Mouse (Mus musculus): Measurements from ENCODE around the gene Smg6. TPM values are rescaled to one million over a fixed set of nuclear protein-coding genes. Genes with fewer than 3 reads are reported as not detected.

Smg6 gene
- polyA plus RNA-seq, 1 experiment from 2014 or later: 17.8 TPM

- peaks cover 13% of the 10 kb centered on the region for H3K4me1 ChIP-seq
- 92% methylated on average over 5 of the region's 5 CpGs for WGBS
- H3K4me3 ChIP-seq: no peak overlapping the region
- H3K9me3 ChIP-seq (replicated peaks): no peaks in the 10 kb centered on the region
- H3K36me3 ChIP-seq: peaks cover 82% of the 10 kb centered on the region
- no peak for DNase-seq (ENCODE audit: low spot score)
- no peak overlapping the region for H3K27ac ChIP-seq (replicated peaks)
- H3K27me3 ChIP-seq (ENCODE audit: low read depth, poor library complexity, severe bottlenecking): no peaks in the 10 kb centered on the region
These were observed 23.2 kb upstream of the Smg6 start for GRCm38 (mm10) chr11:74902416-74902815.

- H3K27me3 ChIP-seq (ENCODE audit: low read depth, poor library complexity, severe bottlenecking): no peaks in the 10 kb centered on the region
- H3K4me1 ChIP-seq: no peaks in the 10 kb centered on the region
- no peaks in the 10 kb centered on the region for H3K9me3 ChIP-seq (replicated peaks)
- no peak for DNase-seq (ENCODE audit: low spot score)
- H3K4me3 ChIP-seq: no peak overlapping the region
- H3K36me3 ChIP-seq: peaks cover 78% of the 10 kb centered on the region
- WGBS: 96% methylated on average over 6 of the region's 6 CpGs
- no peak overlapping the region for H3K27ac ChIP-seq (replicated peaks)
These were observed 17.8 kb upstream of the Smg6 start for GRCm38 (mm10) chr11:74907850-74908249.

GRCm38 (mm10) chr11:74908618-74909399, 16.8 kb upstream of the Smg6 start:
- Histone ChIP-seq H3K4me3 (no peak overlapping the region), H3K27ac (replicated peaks) (no peak overlapping the region), H3K4me1 (no peaks in the 10 kb centered on the region), H3K36me3 (peaks cover 68% of the 10 kb centered on the region), H3K9me3 (replicated peaks) (no peaks in the 10 kb centered on the region), H3K27me3 (ENCODE audit: low read depth, poor library complexity, severe bottlenecking) (no peaks in the 10 kb centered on the region)
- 87% methylated on average over 12 of the region's 12 CpGs for WGBS
- DNase-seq (ENCODE audit: low spot score): no peak

GRCm38 (mm10) chr11:74909978-74910377, 15.6 kb upstream of the Smg6 start:
- no peak overlapping the region for H3K4me3 ChIP-seq
- H3K36me3 ChIP-seq: peaks cover 57% of the 10 kb centered on the region
- H3K9me3 ChIP-seq (replicated peaks): no peaks in the 10 kb centered on the region
- no peaks in the 10 kb centered on the region for H3K4me1 ChIP-seq
- WGBS: 93% methylated on average over 4 of the region's 4 CpGs
- DNase-seq (ENCODE audit: low spot score): no peak
- H3K27ac ChIP-seq (replicated peaks): no peak overlapping the region
- H3K27me3 ChIP-seq (ENCODE audit: low read depth, poor library complexity, severe bottlenecking): no peaks in the 10 kb centered on the region

GRCm38 (mm10) chr11:74912492-74912891, 13.1 kb upstream of the Smg6 start:
- 91% methylated on average over 3 of the region's 3 CpGs for WGBS
- H3K27me3 ChIP-seq (ENCODE audit: low read depth, poor library complexity, severe bottlenecking): no peaks in the 10 kb centered on the region
- no peaks in the 10 kb centered on the region for H3K4me1 ChIP-seq
- H3K9me3 ChIP-seq (replicated peaks): no peaks in the 10 kb centered on the region
- H3K27ac ChIP-seq (replicated peaks): no peak overlapping the region
- H3K4me3 ChIP-seq: no peak overlapping the region
- H3K36me3 ChIP-seq: peaks cover 39% of the 10 kb centered on the region
- no peak for DNase-seq (ENCODE audit: low spot score)

- Histone ChIP-seq H3K9me3 (replicated peaks) (no peaks in the 10 kb centered on the region), H3K36me3 (peaks cover 28% of the 10 kb centered on the region), H3K27ac (replicated peaks) (no peak overlapping the region), H3K4me3 (no peak overlapping the region), H3K27me3 (ENCODE audit: low read depth, poor library complexity, severe bottlenecking) (no peaks in the 10 kb centered on the region), H3K4me1 (no peaks in the 10 kb centered on the region)
- 88% methylated on average over 6 of the region's 6 CpGs for WGBS
- DNase-seq (ENCODE audit: low spot score): no peak
These were observed 6.4 kb upstream of the Smg6 start for GRCm38 (mm10) chr11:74919249-74919648.

- Histone ChIP-seq H3K9me3 (replicated peaks) (no peaks in the 10 kb centered on the region), H3K4me3 (0 out of 2 replicates have a peak overlapping the region, but pooled peaks have one; percentile 97)
- WGBS: 56% methylated on average over 4 of the region's 4 CpGs
These were observed 1.5 kb upstream of the Smg6 start for GRCm38 (mm10) chr11:74924149-74924548.

GRCm38 (mm10) chr11:74926388-74927005, 874 bp downstream of the Smg6 start:
- peaks cover 26% of the 10 kb centered on the region for H3K36me3 ChIP-seq
- H3K27ac ChIP-seq (replicated peaks): peak overlapping the region; percentile 97
- peak overlapping the region; percentile 97 for H3K4me3 ChIP-seq
- H3K27me3 ChIP-seq (ENCODE audit: low read depth, poor library complexity, severe bottlenecking): no peaks in the 10 kb centered on the region
- H3K9me3 ChIP-seq (replicated peaks): no peaks in the 10 kb centered on the region
- WGBS: 10% methylated on average over 11 of the region's 11 CpGs
- H3K4me1 ChIP-seq: peaks cover 18% of the 10 kb centered on the region
- DNase-seq (ENCODE audit: low spot score): no peak

More at GRCm38 (mm10) chr11:74924149-74924548, 1.5 kb upstream of the Smg6 start:
- Histone ChIP-seq H3K36me3 (peaks cover 7% of the 10 kb centered on the region), H3K27ac (replicated peaks) (no peak overlapping the region), H3K27me3 (ENCODE audit: low read depth, poor library complexity, severe bottlenecking) (no peaks in the 10 kb centered on the region), H3K4me1 (peaks cover 18% of the 10 kb centered on the region)
- peak; percentile 20 for DNase-seq (ENCODE audit: low spot score)

GRCm38 (mm10) chr11:74927236-74927725, 1.7 kb downstream of the Smg6 start:
- Histone ChIP-seq H3K4me3 (peak overlapping the region; percentile 97; the same call in 1 of the 2 replicates), H3K4me1 (peaks cover 18% of the 10 kb centered on the region), H3K27ac (replicated peaks) (no peak overlapping the region), H3K9me3 (replicated peaks) (no peaks in the 10 kb centered on the region), H3K36me3 (peaks cover 34% of the 10 kb centered on the region), H3K27me3 (ENCODE audit: low read depth, poor library complexity, severe bottlenecking) (no peaks in the 10 kb centered on the region)
- DNase-seq (ENCODE audit: low spot score): no peak
- WGBS: 95% methylated on average over 2 of the region's 2 CpGs

GRCm38 (mm10) chr11:74929111-74929510, 3.5 kb downstream of the Smg6 start:
- DNase-seq (ENCODE audit: low spot score): no peak

GRCm38 (mm10) chr11:74930391-74930790, 4.8 kb downstream of the Smg6 start:
- no peak for DNase-seq (ENCODE audit: low spot score)
- Histone ChIP-seq H3K4me3 (no peak overlapping the region), H3K27ac (replicated peaks) (no peak overlapping the region), H3K27me3 (ENCODE audit: low read depth, poor library complexity, severe bottlenecking) (no peaks in the 10 kb centered on the region), H3K9me3 (replicated peaks) (no peaks in the 10 kb centered on the region), H3K36me3 (peaks cover 65% of the 10 kb centered on the region), H3K4me1 (peaks cover 11% of the 10 kb centered on the region)
- 94% methylated on average over 7 of the region's 7 CpGs for WGBS

More at GRCm38 (mm10) chr11:74929111-74929510, 3.5 kb downstream of the Smg6 start:
- Histone ChIP-seq H3K9me3 (replicated peaks) (no peaks in the 10 kb centered on the region), H3K27ac (replicated peaks) (no peak overlapping the region), H3K27me3 (ENCODE audit: low read depth, poor library complexity, severe bottlenecking) (no peaks in the 10 kb centered on the region), H3K4me1 (peaks cover 18% of the 10 kb centered on the region), H3K36me3 (peaks cover 52% of the 10 kb centered on the region), H3K4me3 (no peak overlapping the region)
- WGBS: 95% methylated on average over 4 of the region's 4 CpGs

- Histone ChIP-seq H3K4me1 (no peaks in the 10 kb centered on the region), H3K4me3 (no peak overlapping the region), H3K9me3 (replicated peaks) (no peaks in the 10 kb centered on the region), H3K27ac (replicated peaks) (no peak overlapping the region), H3K27me3 (ENCODE audit: low read depth, poor library complexity, severe bottlenecking) (no peaks in the 10 kb centered on the region), H3K36me3 (peaks cover 78% of the 10 kb centered on the region)
- no peak for DNase-seq (ENCODE audit: low spot score)
- WGBS: 89% methylated on average over 3 of the region's 3 CpGs
These were observed 20.7 kb downstream of the Smg6 start for GRCm38 (mm10) chr11:74946348-74946747.

- Histone ChIP-seq H3K27ac (replicated peaks) (no peak overlapping the region), H3K4me3 (no peak overlapping the region), H3K9me3 (replicated peaks) (no peaks in the 10 kb centered on the region), H3K4me1 (no peaks in the 10 kb centered on the region), H3K27me3 (ENCODE audit: low read depth, poor library complexity, severe bottlenecking) (no peaks in the 10 kb centered on the region), H3K36me3 (peaks cover 68% of the 10 kb centered on the region)
- no peak for DNase-seq (ENCODE audit: low spot score)
These were observed 29.3 kb downstream of the Smg6 start for GRCm38 (mm10) chr11:74954901-74955300.

Data from midbrain, embryonic 10.5 days (tissue).